Comparison of ENCODE assay signal across 8 mouse cellular contexts in genomic region chr9:107709697-107710483, GRCm38 (mm10). TPM values are rescaled to one million over a fixed set of nuclear protein-coding genes. Genes with fewer than 3 reads are reported as not detected.
DNase-seq lines count a peak whose midpoint lies in the region; ATAC-seq lines count a peak whose summit lies in the region.

Gene Sema3f, minus strand, starts transcription at chr9:107710475.

- no peaks in the 10 kb centered on the region for H3K36me3 ChIP-seq in heart, embryonic 12.5 days
- H3K36me3 ChIP-seq in kidney, embryonic 16.5 days (ENCODE audit: insufficient read depth, low read length) = no peaks in the 10 kb centered on the region
- H3K36me3 ChIP-seq in liver, embryonic 13.5 days = no peaks in the 10 kb centered on the region
- no peaks in the 10 kb centered on the region for H3K36me3 ChIP-seq in neural tube, embryonic 11.5 days (ENCODE audit: control insufficient read depth, insufficient read depth, low read length)
- H3K36me3 ChIP-seq in stomach, embryonic 16.5 days (ENCODE audit: control insufficient read depth, insufficient read depth, low read length) = no peaks in the 10 kb centered on the region

- peak within 1 kb of the TSS; percentile 98 for H3K4me2 ChIP-seq in heart, embryonic 12.5 days
- peak within 1 kb of the TSS; percentile 88 for H3K4me2 ChIP-seq in kidney, embryonic 16.5 days (replicated peaks; ENCODE audit: low read depth, low read length)
- peak within 1 kb of the TSS; percentile 87 for H3K4me2 ChIP-seq in liver, embryonic 13.5 days
- H3K4me2 ChIP-seq in neural tube, embryonic 11.5 days (ENCODE audit: low read depth) = peak within 1 kb of the TSS; percentile 97
- H3K4me2 ChIP-seq in stomach, embryonic 16.5 days (ENCODE audit: low read depth, low read length) = peak within 1 kb of the TSS; percentile 90

- peak; percentile 69 for ATAC-seq in CD4-positive, CD25-positive, alpha-beta regulatory T cell, adult 4 months
- ATAC-seq in erythroblast, adult 5-6 weeks (replicated peaks; ENCODE audit: low FRiP score, poor library complexity, severe bottlenecking) = peak; percentile 41
- peak; percentile 84 for ATAC-seq in heart, embryonic 12.5 days (ENCODE audit: insufficient number of reproducible peaks, low FRiP score)
- ATAC-seq in kidney, embryonic 16.5 days (ENCODE audit: low FRiP score, low TSS enrichment) = peak; percentile 80
- ATAC-seq in liver, embryonic 13.5 days (ENCODE audit: low read depth) = peak; percentile 86
- ATAC-seq in neural tube, embryonic 11.5 days (ENCODE audit: insufficient read depth, low FRiP score, low TSS enrichment) = peak; percentile 74
- ATAC-seq in stomach, embryonic 16.5 days (ENCODE audit: insufficient read depth, low FRiP score) = peak; percentile 86

- H3K27ac ChIP-seq in heart, embryonic 12.5 days (ENCODE audit: poor library complexity, severe bottlenecking) = 0 out of 2 replicates have a peak within 1 kb of the TSS, but pooled peaks have one; percentile 6
- H3K27ac ChIP-seq in kidney, embryonic 16.5 days (ENCODE audit: low read length) = peak within 1 kb of the TSS; percentile 91
- no peak within 1 kb of the TSS for H3K27ac ChIP-seq in liver, embryonic 13.5 days
- H3K27ac ChIP-seq in neural tube, embryonic 11.5 days (ENCODE audit: low read depth, low read length) = peak within 1 kb of the TSS; percentile 79
- peak within 1 kb of the TSS; percentile 95 for H3K27ac ChIP-seq in stomach, embryonic 16.5 days (ENCODE audit: low read length)

- peak within 1 kb of the TSS; percentile 65 for H3K4me3 ChIP-seq in heart, embryonic 12.5 days
- peak within 1 kb of the TSS; percentile 80 for H3K4me3 ChIP-seq in kidney, embryonic 16.5 days (ENCODE audit: low read length)
- peak within 1 kb of the TSS; percentile 63 for H3K4me3 ChIP-seq in liver, embryonic 13.5 days (replicated peaks)
- peak within 1 kb of the TSS; percentile 56 for H3K4me3 ChIP-seq in neural tube, embryonic 11.5 days (ENCODE audit: low read depth, low read length)
- H3K4me3 ChIP-seq in stomach, embryonic 16.5 days (replicated peaks; ENCODE audit: low read length) = peak within 1 kb of the TSS; percentile 79

- H3K9ac ChIP-seq in heart, embryonic 12.5 days = peak within 1 kb of the TSS; percentile 75
- peak within 1 kb of the TSS; percentile 92 for H3K9ac ChIP-seq in kidney, embryonic 16.5 days (replicated peaks; ENCODE audit: low read length)
- peak within 1 kb of the TSS; percentile 61 for H3K9ac ChIP-seq in liver, embryonic 13.5 days
- H3K9ac ChIP-seq in neural tube, embryonic 11.5 days (ENCODE audit: low read length) = peak within 1 kb of the TSS; percentile 88
- H3K9ac ChIP-seq in stomach, embryonic 16.5 days (ENCODE audit: low read length) = peak within 1 kb of the TSS; percentile 97

- no peaks in the 10 kb centered on the region for H3K9me3 ChIP-seq in heart, embryonic 12.5 days (replicated peaks)
- H3K9me3 ChIP-seq in kidney, embryonic 16.5 days (ENCODE audit: low read length) = no peaks in the 10 kb centered on the region
- H3K9me3 ChIP-seq in liver, embryonic 13.5 days (replicated peaks) = no peaks in the 10 kb centered on the region
- H3K9me3 ChIP-seq in neural tube, embryonic 11.5 days (ENCODE audit: control insufficient read depth, low read length) = no peaks in the 10 kb centered on the region
- no peaks in the 10 kb centered on the region for H3K9me3 ChIP-seq in stomach, embryonic 16.5 days (replicated peaks; ENCODE audit: control insufficient read depth, low read length)

- peaks cover 63% of the 10 kb centered on the region for H3K27me3 ChIP-seq in heart, embryonic 12.5 days (replicated peaks)
- H3K27me3 ChIP-seq in kidney, embryonic 16.5 days (ENCODE audit: insufficient read depth, low read length) = no peaks in the 10 kb centered on the region
- peaks cover 96% of the 10 kb centered on the region for H3K27me3 ChIP-seq in liver, embryonic 13.5 days
- peaks cover 31% of the 10 kb centered on the region for H3K27me3 ChIP-seq in neural tube, embryonic 11.5 days (ENCODE audit: control insufficient read depth, insufficient read depth, low read length)
- H3K27me3 ChIP-seq in stomach, embryonic 16.5 days (ENCODE audit: control insufficient read depth, insufficient read depth, low read length) = no peaks in the 10 kb centered on the region

- WGBS in heart, embryonic 12.5 days = 1% methylated on average over 81 of the region's 86 CpGs
- under 1% methylated on average over 76 of the region's 86 CpGs for WGBS in kidney, embryonic 16.5 days
- WGBS in liver, embryonic 13.5 days (ENCODE audit: insufficient replicate concordance) = 2% methylated on average over 84 of the region's 86 CpGs
- WGBS in neural tube, embryonic 11.5 days = under 1% methylated on average over 65 of the region's 86 CpGs
- 1% methylated on average over 81 of the region's 86 CpGs for WGBS in stomach, embryonic 16.5 days

- DNase-seq in brain, adult 2 months (ENCODE audit: low read depth, low spot score) = peak; percentile 88
- DNase-seq in liver, embryonic 13.5 days = peak; percentile 64
- peak; percentile 86 for DNase-seq in neural tube, embryonic 11.5 days (ENCODE audit: low spot score)

- peaks cover 61% of the 10 kb centered on the region for H3K4me1 ChIP-seq in heart, embryonic 12.5 days (replicated peaks)
- peaks cover 62% of the 10 kb centered on the region for H3K4me1 ChIP-seq in kidney, embryonic 16.5 days (ENCODE audit: insufficient read depth, low read length)
- H3K4me1 ChIP-seq in liver, embryonic 13.5 days (replicated peaks) = peaks cover 44% of the 10 kb centered on the region
- H3K4me1 ChIP-seq in neural tube, embryonic 11.5 days (ENCODE audit: control insufficient read depth, insufficient read depth, low read length) = peaks cover 27% of the 10 kb centered on the region
- H3K4me1 ChIP-seq in stomach, embryonic 16.5 days (ENCODE audit: control insufficient read depth, insufficient read depth, low read length) = peaks cover 56% of the 10 kb centered on the region

RNA-seq across cellular contexts. Expression of gene Sema3f, which starts in this region (rescaled TPM):
- polyA plus RNA-seq in CD4-positive, CD25-positive, alpha-beta regulatory T cell, adult 4 months (2017; shearing (Covaris generic)) = not detected
- total RNA-seq in erythroblast, adult 5-6 weeks (2015; ENCODE audit: low replicate concordance) = not detected in 2 replicates
- not detected in 2 replicates for total RNA-seq in erythroblast, adult 5-6 weeks (2017; ENCODE audit: low replicate concordance)
- polyA plus RNA-seq in heart, embryonic 12.5 days (2016; fragmentation: Nextera tagmentation; extraction: Ambion mirVana) = 8.1 and 8.4 TPM in 2 replicates
- polyA plus RNA-seq in kidney, embryonic 16.5 days (2015; fragmentation: Nextera tagmentation; extraction: Ambion mirVana) = 20.9 and 25.7 TPM in 2 replicates
- 0.93 and 1.0 TPM in 2 replicates for polyA plus RNA-seq in liver, embryonic 13.5 days (2015; fragmentation: Nextera tagmentation; extraction: Ambion mirVana)
- 15.3 and 17.0 TPM in 2 replicates for polyA plus RNA-seq in neural tube, embryonic 11.5 days (2014; fragmentation: Nextera tagmentation; extraction: Ambion mirVana)
- polyA plus RNA-seq in stomach, embryonic 16.5 days (2015; fragmentation: Nextera tagmentation; extraction: Ambion mirVana) = 15.1 and 16.8 TPM in 2 replicates

Comparison
In these comparisons a context has a peak if more than half of its experiments do, and no peak if none do; other contexts are left out.
1. Peak in ATAC-seq in CD4-positive, CD25-positive, alpha-beta regulatory T cell, adult 4 months; RNA of the gene not detected or under 1 TPM.
2. Peak in ATAC-seq in erythroblast, adult 5-6 weeks; RNA of the gene not detected or under 1 TPM.